Mouse (Mus musculus) MN1 (cell line): ENCODE data around the gene Fat2.

Experiments used
- DNase-seq: peaks from one replicate; pipeline ENCODE4 v3.0.0-alpha.2; 2016; ENCODE audit warnings: low spot score

Fat2 gene

GRCm38 (mm10) chr11:55239496-55239895 is 96.9 kb downstream of the Fat2 start:
- DNase-seq = no peak

GRCm38 (mm10) chr11:55236815-55237214 is 99.5 kb downstream of the Fat2 start:
- peak; percentile 55 for DNase-seq

- DNase-seq = peak; percentile 96
Measured at GRCm38 (mm10) chr11:55234791-55235190, 101.6 kb downstream of the Fat2 start.

GRCm38 (mm10) chr11:55234288-55234687 is 102.1 kb downstream of the Fat2 start:
- DNase-seq = peak; percentile 56

- DNase-seq = no peak
Measured at GRCm38 (mm10) chr11:55231034-55231433, 105.3 kb downstream of the Fat2 start.

- no peak for DNase-seq
Measured at GRCm38 (mm10) chr11:55221306-55221705, 115.1 kb downstream of the Fat2 start.

GRCm38 (mm10) chr11:55218473-55218872 is 117.9 kb downstream of the Fat2 start:
- no peak for DNase-seq

- DNase-seq = no peak
Measured at GRCm38 (mm10) chr11:55217880-55218279, 118.5 kb downstream of the Fat2 start.

- no peak for DNase-seq
Measured at GRCm38 (mm10) chr11:55217418-55217817, 118.9 kb downstream of the Fat2 start.

- no peak for DNase-seq
Measured at GRCm38 (mm10) chr11:55216830-55217229, 119.5 kb downstream of the Fat2 start.

GRCm38 (mm10) chr11:55216061-55216460 is 120.3 kb downstream of the Fat2 start:
- DNase-seq = no peak

- no peak for DNase-seq
Measured at GRCm38 (mm10) chr11:55214978-55215377, 121.4 kb downstream of the Fat2 start.

- DNase-seq = no peak
Measured at GRCm38 (mm10) chr11:55214161-55214560, 122.2 kb downstream of the Fat2 start.

GRCm38 (mm10) chr11:55213518-55213917 is 122.8 kb downstream of the Fat2 start:
- no peak for DNase-seq

GRCm38 (mm10) chr11:55209626-55210353 is 126.6 kb downstream of the Fat2 start:
- no peak for DNase-seq

GRCm38 (mm10) chr11:55209032-55209431 is 127.3 kb downstream of the Fat2 start:
- DNase-seq = no peak

- peak; percentile 83 for DNase-seq
Measured at GRCm38 (mm10) chr11:55208001-55208690, 128.2 kb downstream of the Fat2 start.

- peak; percentile 60 for DNase-seq
Measured at GRCm38 (mm10) chr11:55204602-55205001, 131.8 kb downstream of the Fat2 start.

GRCm38 (mm10) chr11:55204159-55204596 is 132.2 kb downstream of the Fat2 start, which contains the start of gene Slc36a1:
TSS of gene Slc36a1 (plus strand) at chr11:55204350.
- peak; percentile 98 for DNase-seq
